Mouse (Mus musculus) midbrain, postnatal 0 days (tissue): ENCODE results near the gene Sprn. TPM values are rescaled to one million over a fixed set of nuclear protein-coding genes. Genes with fewer than 3 reads are reported as not detected.

ENCODE experiments used
- ATAC-seq: fragments of 200-750 bp; cut with Nextera tagmentation; 2 replicates; pipeline ENCODE4 v1.8.0; 2017; ENCODE audit warnings: moderate number of reproducible peaks, mild to moderate bottlenecking, moderate TSS enrichment, moderate library complexity; ENCODE audit not compliant: low FRiP score
- DNase-seq: peaks from one replicate; pipeline ENCODE4 v3.0.0-alpha.2; 2015; ENCODE audit warnings: low spot score
- H3K27ac ChIP-seq: fragments of 300-500 bp; sonication (generic); 2 replicates; pipeline ENCODE4 v1.5.1; 2014; ENCODE audit warnings: low read depth, mild to moderate bottlenecking, low read length, mixed read lengths
- H3K27me3 ChIP-seq: fragments of 300-500 bp; sonication (generic); 2 replicates; pipeline ENCODE4 v1.6.1; 2014; ENCODE audit warnings: low read length, control low read depth, mixed read lengths; ENCODE audit not compliant: insufficient read depth
- H3K36me3 ChIP-seq: fragments of 300-500 bp; sonication (generic); 2 replicates; pipeline ENCODE4 v1.6.1; 2014; ENCODE audit warnings: low read length, control low read depth, mixed read lengths; ENCODE audit not compliant: insufficient read depth
- H3K4me1 ChIP-seq: fragments of 300-500 bp; sonication (generic); 2 replicates; pipeline ENCODE4 v1.6.1; 2014; ENCODE audit warnings: mild to moderate bottlenecking, control low read depth, antibody characterized with exemption, low read length, mixed read lengths; ENCODE audit not compliant: insufficient read depth
- H3K4me2 ChIP-seq: fragments of 300-500 bp; sonication (generic); 2 replicates; pipeline ENCODE4 v1.6.1; 2014; ENCODE audit warnings: low read depth, mild to moderate bottlenecking, low read length, mixed read lengths; ENCODE audit not compliant: poor library complexity, severe bottlenecking
- H3K4me3 ChIP-seq: fragments of 300-500 bp; sonication (generic); 2 replicates; pipeline ENCODE4 v1.5.1; 2014; ENCODE audit warnings: low read depth, mild to moderate bottlenecking, low read length, moderate library complexity
- H3K9ac ChIP-seq: fragments of 300-500 bp; sonication (generic); replicated peaks from 2 replicates; pipeline ENCODE4 v1.6.1; 2014; ENCODE audit warnings: mild to moderate bottlenecking, low read length, moderate library complexity, mixed read lengths; ENCODE audit not compliant: poor library complexity, severe bottlenecking
- H3K9me3 ChIP-seq: fragments of 300-500 bp; sonication (generic); 2 replicates; pipeline ENCODE4 v1.6.1; 2016; ENCODE audit warnings: low read length, control low read depth
- CTCF ChIP-seq: IDR thresholded peaks from 2 replicates; pipeline ENCODE4 v1.5.1; 2016; ENCODE audit warnings: antibody characterized with exemption, mild to moderate bottlenecking
- WGBS: fragments of 180-500 bp; shearing (Covaris S2); extraction: QIAGEN DNeasy Blood & Tissue Kit; methylation state at CpG from one replicate; pipeline ENCODE4 v1.1.7; 2014; 5-methylcytosine and 5-hydroxymethylcytosine counted together
- polyA plus RNA-seq: library from polyadenylated mRNA; unstranded; fragments of >200 nt; fragmentation: Nextera tagmentation; extraction: Ambion mirVana; gene quantifications from 2 replicates; pipeline ENCODE4 v1.2.1, GENCODE M21; 2015
- total RNA-seq: library from RNA; depleted of rRNA; stranded (reverse); fragments of >200 nt; gene quantifications from 2 replicates; pipeline ENCODE4 v1.2.3, GENCODE M21; 2014

Gene Sprn
- total and polyA plus RNA-seq, 2 experiments from 2014 or later = 34.9 to 70.5 TPM

- H3K27me3 ChIP-seq = no peaks in the 10 kb centered on the region
- no peaks in the 10 kb centered on the region for H3K4me1 ChIP-seq
- WGBS = 73% methylated on average over 7 of the region's 7 CpGs
- no peak for ATAC-seq
- H3K4me3 ChIP-seq = no peak within 1 kb of the TSS
- no peak within 1 kb of the TSS for H3K4me2 ChIP-seq
- no peak for TF ChIP-seq CTCF
- no peaks in the 10 kb centered on the region for H3K9me3 ChIP-seq
- H3K36me3 ChIP-seq = no peaks in the 10 kb centered on the region
- no peak within 1 kb of the TSS for H3K27ac ChIP-seq
- no peak for DNase-seq
- no peak within 1 kb of the TSS for H3K9ac ChIP-seq
These were observed 10.0 kb upstream of the Sprn start, which contains the start of gene Olfr522 for GRCm38 (mm10) chr7:140164664-140165063. Olfr522 (minus strand) TSS chr7:140164764.

DNA sequence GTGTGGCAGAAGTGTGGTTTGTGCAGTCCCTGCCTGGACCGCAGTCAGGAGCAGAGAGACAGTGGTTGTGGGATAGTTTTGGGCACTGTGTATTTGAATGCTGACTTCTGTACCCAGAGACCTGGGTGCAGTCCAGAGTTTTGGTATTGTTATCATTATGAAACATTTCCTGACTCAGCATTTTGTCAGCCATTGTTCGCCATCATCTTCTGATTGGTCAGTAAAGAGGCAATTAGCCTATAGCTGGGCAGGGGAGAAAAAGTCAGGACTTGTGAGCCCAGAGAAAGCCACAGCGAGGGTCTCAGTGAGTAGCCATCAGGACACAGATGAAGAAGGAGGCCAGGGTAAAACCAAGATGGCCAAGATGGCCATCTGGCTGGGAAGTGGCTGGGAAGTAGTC, 5.7 kb upstream of the Sprn start:
- Histone ChIP-seq H3K4me1 (peaks cover 2% of the 10 kb centered on the region; the same call in 1 of the 2 replicates), H3K4me2 (no peak overlapping the region), H3K27me3 (no peaks in the 10 kb centered on the region), H3K4me3 (no peak overlapping the region), H3K9ac (no peak overlapping the region), H3K36me3 (no peaks in the 10 kb centered on the region), H3K27ac (no peak overlapping the region), H3K9me3 (no peaks in the 10 kb centered on the region)
- 82% methylated on average over 3 of the region's 3 CpGs for WGBS
- no peak for ATAC-seq
- DNase-seq = no peak
- TF ChIP-seq CTCF = no peak

DNA sequence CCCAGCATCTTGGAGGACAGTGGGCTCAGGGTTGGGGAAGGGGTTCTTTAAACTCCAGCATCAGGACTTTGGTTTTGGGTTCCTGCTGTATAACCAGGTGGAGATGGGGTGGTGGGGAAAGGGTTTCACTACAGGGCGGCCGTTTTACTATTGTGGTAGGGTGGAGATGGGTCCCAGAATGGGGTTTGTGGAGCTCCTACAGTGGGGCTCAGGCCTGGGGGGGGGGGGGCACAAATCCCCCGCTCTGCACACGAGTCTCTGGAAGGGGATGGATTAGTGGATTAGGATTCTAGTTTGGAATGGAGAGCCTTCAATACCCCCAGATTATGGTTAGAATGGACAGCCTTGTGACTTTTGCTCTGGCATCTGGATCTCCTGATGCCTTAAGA, 854 bp downstream of the Sprn start:
- peak overlapping the region; percentile 49 for H3K4me3 ChIP-seq
- H3K4me1 ChIP-seq = peaks cover 19% of the 10 kb centered on the region; the same call in 1 of the 2 replicates
- 7% methylated on average over 4 of the region's 4 CpGs for whole genome bisulfite sequencing
- H3K27me3 ChIP-seq = no peaks in the 10 kb centered on the region
- no peaks in the 10 kb centered on the region for H3K36me3 ChIP-seq
- peak overlapping the region; percentile 82 for H3K9ac ChIP-seq
- TF ChIP-seq CTCF = no peak
- DNase-seq = peak; percentile 6
- peak; percentile 56 for ATAC-seq
- peak overlapping the region; percentile 92 for H3K27ac ChIP-seq
- peak overlapping the region; percentile 80 for H3K4me2 ChIP-seq
- no peaks in the 10 kb centered on the region for H3K9me3 ChIP-seq

GRCm38 (mm10) chr7:140153383-140153782, 1.3 kb downstream of the Sprn start:
- peak overlapping the region; percentile 49 for H3K4me3 ChIP-seq
- H3K4me2 ChIP-seq = peak overlapping the region; percentile 80
- DNase-seq = peak; percentile 54
- peak overlapping the region; percentile 82 for H3K9ac ChIP-seq
- peak overlapping the region; percentile 92 for H3K27ac ChIP-seq
- 3% methylated on average over 14 of the region's 28 CpGs for WGBS
- peak; percentile 36 for ATAC-seq
- H3K4me1 ChIP-seq = peaks cover 19% of the 10 kb centered on the region; the same call in 1 of the 2 replicates
- no peaks in the 10 kb centered on the region for H3K9me3 ChIP-seq
- no peaks in the 10 kb centered on the region for H3K27me3 ChIP-seq
- no peaks in the 10 kb centered on the region for H3K36me3 ChIP-seq
- TF ChIP-seq CTCF = no peak

GRCm38 (mm10) chr7:140144550-140144949, 10.1 kb downstream of the Sprn start:
- DNase-seq (no peak), ATAC-seq (no peak)
- H3K9me3 ChIP-seq = no peaks in the 10 kb centered on the region
- H3K9ac ChIP-seq = no peak overlapping the region
- no peak overlapping the region for H3K4me3 ChIP-seq
- H3K4me1 ChIP-seq = no peaks in the 10 kb centered on the region
- 82% methylated on average over 4 of the region's 4 CpGs for WGBS
- no peak for TF ChIP-seq CTCF
- H3K27ac ChIP-seq = no peak overlapping the region
- no peaks in the 10 kb centered on the region for H3K27me3 ChIP-seq
- H3K36me3 ChIP-seq = 0 out of 2 replicates have a peak, but pooled peaks cover 2% of the 10 kb centered on the region
- H3K4me2 ChIP-seq = no peak overlapping the region

DNA sequence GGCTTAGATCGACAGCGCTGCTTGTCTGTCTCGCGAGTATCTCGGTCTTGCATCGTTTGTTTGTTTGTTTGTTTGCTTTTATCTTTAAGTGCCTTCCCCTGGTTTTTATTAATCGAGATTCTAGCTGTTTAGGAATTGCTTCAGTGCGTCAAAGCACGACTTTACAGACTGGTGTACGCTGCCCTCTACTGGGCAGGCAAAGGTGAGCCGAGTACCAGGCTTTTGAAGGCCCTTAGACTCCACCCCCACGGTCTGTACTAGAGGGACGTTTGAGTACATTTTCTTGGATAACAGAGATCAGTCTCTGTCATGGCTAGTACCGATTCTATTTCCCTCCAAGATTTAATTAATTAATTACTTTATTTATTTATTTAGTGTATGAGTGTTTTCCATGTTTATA, 13.3 kb downstream of the Sprn start:
- Histone ChIP-seq H3K4me3 (no peak overlapping the region), H3K4me2 (no peak overlapping the region), H3K4me1 (peaks cover 4% of the 10 kb centered on the region), H3K9me3 (no peaks in the 10 kb centered on the region), H3K27me3 (no peaks in the 10 kb centered on the region), H3K9ac (no peak overlapping the region), H3K27ac (no peak overlapping the region), H3K36me3 (no peaks in the 10 kb centered on the region)
- no peak for ATAC-seq
- DNase-seq = peak; percentile 65
- WGBS = 6% methylated on average over 14 of the region's 14 CpGs
- peak; percentile 71 for TF ChIP-seq CTCF
